Mouse (Mus musculus): ENCODE measurements around the gene Treml1.
"Not testable (repeated sequence)": the region's sequence is repeated elsewhere in the genome, so short reads cannot be mapped to it uniquely, and the experiment has no call there.

Gene Treml1

GRCm38 (mm10) chr17:48359616-48360015 lies at the start of gene Treml1:
Treml1 (plus strand) TSS chr17:48359916.
- no peak for DNase-seq

- DNase-seq = peak in 1 of 2 experiments; percentile 5
Measured at GRCm38 (mm10) chr17:48312124-48312523, 47.6 kb upstream of the Treml1 start.

GRCm38 (mm10) chr17:48315905-48316579 lies 43.7 kb upstream of the Treml1 start, which contains the start of gene B430306N03Rik:
B430306N03Rik (plus strand) TSS chr17:48316141.
- DNase-seq = peak in 1 of 2 experiments; percentile 32

DNA sequence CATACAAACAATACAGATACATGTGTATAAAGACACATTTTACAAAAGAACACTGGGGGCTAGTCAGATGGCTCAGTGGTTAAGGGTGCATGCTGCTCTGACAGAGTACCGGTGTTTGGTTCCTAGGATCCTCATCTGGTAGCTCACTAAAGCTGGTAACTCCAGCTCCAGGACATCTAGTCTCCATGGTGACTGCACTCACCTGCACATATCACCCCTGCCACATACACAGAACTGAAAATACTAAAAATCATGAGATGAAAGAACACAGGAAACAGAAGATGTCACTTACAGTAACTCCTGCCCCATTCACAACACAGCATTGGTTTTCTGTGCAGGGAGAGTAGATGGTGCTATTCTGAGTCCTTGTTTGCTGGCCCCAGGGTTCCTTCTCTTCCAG lies 41.0 kb upstream of the Treml1 start:
- DNase-seq = no peak

GRCm38 (mm10) chr17:48321279-48321678 lies 38.4 kb upstream of the Treml1 start:
- DNase-seq = peak in 1 of 2 experiments; percentile 6

- DNase-seq = peak in 1 of 2 experiments; percentile 19
Measured at GRCm38 (mm10) chr17:48323236-48323635, 36.5 kb upstream of the Treml1 start.

DNA sequence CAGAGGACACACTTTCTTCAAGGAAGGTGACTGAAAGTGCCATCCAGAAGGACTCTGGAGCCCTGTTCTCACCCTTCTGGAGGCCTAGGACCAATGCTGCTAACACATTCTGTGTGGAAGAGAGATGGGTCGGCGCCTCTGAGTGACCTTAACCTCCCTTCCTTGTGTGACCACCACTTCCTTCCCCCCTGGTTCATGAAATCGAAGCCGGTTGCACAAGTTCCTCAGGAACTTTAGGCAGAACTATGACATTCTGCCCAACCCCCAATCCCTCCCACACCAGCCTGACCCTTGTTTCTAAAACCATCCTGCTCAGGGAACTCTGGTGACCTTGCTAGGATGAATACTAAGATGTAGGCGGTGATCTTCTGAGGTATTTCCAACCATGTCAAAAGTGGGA lies 35.5 kb upstream of the Treml1 start:
- DNase-seq = peak in 1 of 2 experiments; percentile 24

DNA sequence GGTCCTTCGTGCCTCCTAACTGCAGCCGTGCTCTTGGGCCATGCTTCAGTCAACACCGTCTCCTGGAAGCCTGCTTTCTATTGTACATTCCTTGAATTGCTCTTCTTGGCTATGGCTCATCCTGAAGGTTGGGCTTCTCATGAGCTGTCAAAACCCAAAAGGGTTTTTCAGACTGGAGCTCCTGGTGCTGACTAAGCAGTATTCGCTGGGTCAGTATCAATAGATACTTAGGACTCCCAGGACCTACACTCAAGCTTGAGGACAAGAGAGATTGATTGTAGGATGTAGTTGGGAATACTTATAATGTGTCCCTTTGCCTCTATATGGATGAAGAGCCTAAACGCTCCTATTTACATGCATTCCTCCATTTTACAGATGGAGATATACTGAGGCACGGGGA lies 34.6 kb upstream of the Treml1 start:
- DNase-seq = peak in 1 of 2 experiments; percentile 9

DNA sequence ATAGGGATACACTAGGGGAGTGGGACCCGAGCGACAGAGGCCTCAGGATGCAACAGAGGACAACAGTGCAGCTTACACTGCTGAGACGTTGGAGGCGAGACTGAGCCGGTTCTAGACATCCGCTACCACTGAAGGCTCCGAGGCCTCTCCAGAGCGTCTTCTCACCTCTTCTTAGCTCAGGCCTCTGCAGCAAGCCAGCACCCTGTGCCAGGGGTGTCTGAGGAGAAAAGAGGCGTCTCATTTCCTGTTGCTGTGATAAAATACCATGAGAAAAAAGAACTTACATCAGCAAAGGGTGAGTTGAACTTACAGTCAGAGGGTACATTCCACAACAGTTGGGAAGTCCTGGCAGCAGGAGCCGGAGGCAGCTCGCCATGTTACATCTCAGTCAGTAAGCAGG lies 34.1 kb upstream of the Treml1 start:
- peak in 1 of 2 experiments; percentile 21 for DNase-seq

DNA sequence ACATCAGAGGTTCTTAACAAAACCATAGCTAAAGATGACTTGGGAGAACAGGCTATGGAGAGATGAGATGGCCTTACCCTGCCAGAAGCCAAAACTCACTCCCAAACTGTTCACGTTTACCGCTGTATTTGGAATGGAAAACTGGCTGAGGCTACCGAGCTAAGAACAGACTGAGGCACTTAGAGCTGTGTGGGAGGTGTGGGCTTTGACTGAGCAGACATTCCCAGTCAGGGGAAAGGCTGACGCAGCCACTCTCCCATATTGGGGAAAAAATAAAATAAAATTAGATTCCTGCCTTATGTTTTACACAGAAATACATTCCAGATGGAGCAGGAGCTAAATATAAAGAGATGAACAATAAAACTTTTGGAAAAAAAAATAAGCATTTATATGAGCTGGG lies 33.1 kb upstream of the Treml1 start:
- DNase-seq = no peak

DNA sequence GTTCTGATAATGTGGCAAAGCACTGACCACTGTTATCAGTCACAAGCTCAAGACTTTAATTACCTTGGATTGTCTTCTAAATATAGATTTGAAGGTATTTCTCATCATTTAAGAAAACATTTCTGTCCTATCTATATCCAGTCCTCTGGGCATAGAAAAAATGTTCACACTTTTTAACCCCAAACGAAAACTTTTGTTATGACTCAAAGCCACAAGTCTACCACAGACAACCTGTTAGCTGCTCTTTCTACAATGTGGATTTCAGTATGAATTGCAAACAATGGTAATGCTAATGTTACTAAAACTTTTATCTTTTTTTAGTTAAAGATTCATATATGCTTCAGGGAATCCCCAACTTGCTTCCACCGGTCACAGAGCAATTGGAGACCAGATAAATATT lies 27.2 kb upstream of the Treml1 start:
- DNase-seq = no peak

GRCm38 (mm10) chr17:48334186-48334585 lies 25.5 kb upstream of the Treml1 start:
- peak in 1 of 2 experiments; percentile 2 for DNase-seq

DNA sequence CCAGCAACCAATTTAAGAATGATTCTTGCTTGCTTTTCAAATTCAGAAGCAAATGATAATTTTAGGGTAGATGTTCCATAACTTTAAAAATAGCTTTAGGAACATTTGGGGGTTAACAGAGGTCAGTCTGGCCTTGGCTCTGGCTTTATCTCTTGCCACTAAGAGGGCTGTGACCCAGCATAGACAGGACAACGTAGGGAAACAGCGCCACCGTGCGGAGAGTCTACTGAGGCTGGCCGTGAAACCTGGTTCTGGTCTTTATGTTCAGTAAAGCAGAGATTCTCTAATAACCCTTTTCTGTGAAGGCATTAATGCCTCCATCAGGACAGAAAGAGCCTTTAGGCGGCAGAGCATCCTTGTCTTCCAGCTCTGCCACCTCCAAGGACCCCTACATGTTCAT lies 22.9 kb upstream of the Treml1 start:
- peak; percentile 77 to 89 for DNase-seq

GRCm38 (mm10) chr17:48340267-48340666 lies 19.4 kb upstream of the Treml1 start:
- no peak for DNase-seq

DNA sequence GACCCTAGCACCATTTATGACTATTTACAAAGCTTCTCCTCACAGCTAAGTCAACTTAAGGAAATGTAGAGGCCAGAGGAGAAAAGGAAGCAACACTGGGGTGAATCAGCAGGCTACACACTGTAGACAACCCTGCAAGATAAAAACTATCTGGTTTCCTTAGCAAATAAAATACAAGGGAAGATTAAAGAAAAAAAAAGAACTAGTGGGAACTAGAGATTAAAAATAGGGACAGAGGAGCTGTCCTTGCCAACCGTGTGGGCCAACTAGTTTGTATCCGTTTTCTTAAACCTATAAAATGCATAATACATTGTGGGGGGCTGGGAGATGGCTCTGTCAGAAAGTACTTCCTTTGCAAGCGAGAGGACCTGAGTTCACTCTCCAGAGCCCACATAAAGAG lies 17.8 kb upstream of the Treml1 start:
- DNase-seq = peak in 1 of 2 experiments; percentile 6

GRCm38 (mm10) chr17:48343065-48343464 lies 16.7 kb upstream of the Treml1 start:
- no peak for DNase-seq

DNA sequence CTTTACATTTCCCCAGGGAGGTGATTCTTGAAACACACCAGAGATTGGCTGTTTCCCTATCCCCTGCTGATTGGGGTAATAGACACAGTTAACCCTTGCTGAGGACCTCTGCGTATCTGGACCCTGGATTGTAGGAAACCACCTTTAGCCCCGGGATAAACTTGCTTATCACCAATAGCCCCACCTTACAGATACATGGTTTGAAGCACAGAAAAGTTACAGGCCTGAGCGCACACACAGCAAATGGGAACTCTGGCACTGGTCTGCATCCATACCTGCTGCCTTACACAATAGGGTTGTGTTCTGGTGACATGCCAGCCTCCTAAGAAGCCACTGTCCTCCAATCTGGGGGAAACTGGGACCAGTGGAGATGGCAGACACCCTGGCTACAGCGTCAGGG lies 13.9 kb upstream of the Treml1 start:
- no peak for DNase-seq

DNA sequence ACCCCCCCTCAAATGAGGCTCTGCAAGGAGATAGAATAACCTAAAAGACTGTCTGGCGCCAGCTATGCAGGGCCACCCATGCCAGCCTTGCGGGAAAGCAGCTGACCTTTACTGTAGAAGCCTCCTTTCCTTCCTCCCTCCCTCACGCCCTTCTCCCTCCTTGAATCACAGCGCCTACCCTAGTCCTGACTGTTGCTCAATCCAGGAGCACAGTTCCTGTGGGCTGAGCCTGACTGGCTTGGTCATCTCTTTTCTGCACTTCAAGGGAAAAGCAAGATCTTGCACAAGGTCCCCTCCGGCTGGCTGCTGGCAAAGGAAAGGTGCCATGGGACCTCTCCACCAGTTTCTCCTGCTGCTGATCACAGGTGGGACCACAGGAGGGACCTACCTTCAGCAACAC lies 13.5 kb upstream of the Treml1 start, which contains the start of gene Trem2:
Trem2 (plus strand) TSS at position 171 of the 400 bp plus-strand sequence.
- peak in 1 of 2 experiments; percentile 20 for DNase-seq

- peak in 1 of 2 experiments; percentile 21 for DNase-seq
Measured at GRCm38 (mm10) chr17:48346834-48347233, 12.9 kb upstream of the Treml1 start.

- DNase-seq = no peak
Measured at GRCm38 (mm10) chr17:48347287-48347686, 12.4 kb upstream of the Treml1 start.

GRCm38 (mm10) chr17:48350681-48351193 lies 9.0 kb upstream of the Treml1 start:
- peak in 1 of 2 experiments; percentile 24 for DNase-seq

GRCm38 (mm10) chr17:48352976-48353375 lies 6.7 kb upstream of the Treml1 start:
- not testable (repeated sequence) for DNase-seq

DNA sequence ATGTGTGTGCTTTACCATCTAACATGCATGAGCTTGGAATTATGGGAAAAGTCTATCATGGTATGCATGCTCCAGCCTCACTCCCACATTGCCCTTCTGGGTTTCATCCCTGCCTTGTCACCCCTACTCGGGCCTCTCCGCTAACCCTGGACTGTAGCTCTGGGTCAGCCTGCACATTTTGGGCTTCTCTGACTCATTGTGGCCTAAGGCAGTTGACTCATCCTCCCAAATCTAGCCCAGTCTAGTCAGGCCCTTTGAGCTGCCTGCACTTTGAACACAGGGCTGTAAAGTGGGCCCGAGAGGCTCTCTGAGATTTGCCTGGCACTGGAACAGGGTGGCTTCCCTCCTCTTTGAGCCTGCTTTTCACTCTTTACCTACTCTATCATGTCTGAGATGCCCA lies 3.9 kb upstream of the Treml1 start:
- peak in 1 of 2 experiments; percentile 6 for DNase-seq

DNA sequence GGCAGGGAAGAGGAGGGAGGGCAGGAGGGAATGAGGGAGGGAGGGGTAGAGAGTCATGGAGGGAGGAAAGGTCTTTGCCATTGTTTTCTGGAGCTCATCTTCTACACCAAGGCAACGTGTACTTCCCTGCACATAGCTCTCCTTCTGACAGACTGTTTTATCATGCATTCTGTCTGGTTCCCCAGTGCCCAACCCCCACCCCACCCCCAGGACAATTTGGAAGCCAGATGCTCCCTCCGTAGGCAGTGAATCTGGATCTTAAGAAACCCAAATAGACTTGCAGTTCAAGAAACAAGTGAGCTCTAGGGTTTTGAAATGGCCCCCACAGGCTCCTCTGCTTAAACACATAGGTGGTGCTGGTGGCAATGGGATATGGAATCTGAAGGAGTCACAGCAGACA lies 1.8 kb upstream of the Treml1 start:
- no peak for DNase-seq

Measured in kidney, postnatal 25 days (tissue).